Mouse (Mus musculus): ENCODE measurements at regions not wholly inside any gene's neighbourhood (a gene's known extent, or its start where the extent isn't known, plus 50 kb on each side); places are given as distances from the start of the nearest gene placed in this dataset.

GRCm38 (mm10) chr12:11899031-11899430 is 362.9 kb upstream of the Fam49a start:
- DNase-seq = no peak

GRCm38 (mm10) chr12:11906588-11906987 is 355.4 kb upstream of the Fam49a start:
- no peak for DNase-seq

All from retina, postnatal 1 day (tissue).